Mouse (Mus musculus) lung, postnatal 25 days (tissue): ENCODE measurements at regions not wholly inside any gene's neighbourhood (a gene's known extent, or its start where the extent isn't known, plus 50 kb on each side); places are given as distances from the start of the nearest gene placed in this dataset.

Experiments
- DNase-seq: peaks from one replicate; pipeline ENCODE4 v3.0.0; 2022; ENCODE audit warnings: low spot score

DNA sequence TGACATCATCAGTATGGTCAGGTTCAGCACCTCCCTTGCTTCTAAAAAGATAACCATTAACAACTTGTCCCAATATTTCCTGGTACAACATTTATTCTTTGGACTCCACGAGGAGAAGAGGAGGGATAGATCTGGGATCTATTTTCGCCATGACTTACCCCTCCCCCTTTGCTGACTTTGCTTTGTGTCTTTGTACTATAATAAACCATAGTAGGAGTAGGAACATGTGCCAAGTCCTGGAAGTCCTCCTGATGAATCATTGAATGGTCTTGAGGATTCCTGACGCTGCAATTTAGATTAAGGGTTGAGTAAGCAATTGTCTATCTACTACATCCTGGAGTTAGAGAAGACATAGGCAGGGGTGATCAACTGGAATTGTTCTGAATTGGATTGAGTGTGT is 71.2 kb downstream of the Rbm11 start:
- DNase-seq = no peak

DNA sequence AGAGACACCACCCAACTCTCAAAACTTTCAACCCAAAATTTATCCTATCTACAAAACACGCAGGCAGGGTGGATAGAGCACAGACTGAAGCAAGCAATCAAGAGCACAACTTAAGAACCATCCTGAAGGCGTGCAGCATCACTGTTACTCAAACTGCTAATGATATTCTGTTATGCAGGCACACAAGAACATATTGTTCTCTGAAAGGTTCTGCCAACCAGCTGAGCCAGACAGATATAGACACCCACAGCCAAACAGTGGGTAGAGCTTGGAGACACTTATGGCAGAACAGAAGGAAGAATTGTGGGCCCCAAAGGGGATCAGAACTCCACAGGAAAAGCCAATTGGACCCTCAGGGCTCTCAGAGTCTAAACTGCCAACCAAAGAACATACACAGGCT is 74.9 kb downstream of the Rbm11 start:
- no peak for DNase-seq

DNA sequence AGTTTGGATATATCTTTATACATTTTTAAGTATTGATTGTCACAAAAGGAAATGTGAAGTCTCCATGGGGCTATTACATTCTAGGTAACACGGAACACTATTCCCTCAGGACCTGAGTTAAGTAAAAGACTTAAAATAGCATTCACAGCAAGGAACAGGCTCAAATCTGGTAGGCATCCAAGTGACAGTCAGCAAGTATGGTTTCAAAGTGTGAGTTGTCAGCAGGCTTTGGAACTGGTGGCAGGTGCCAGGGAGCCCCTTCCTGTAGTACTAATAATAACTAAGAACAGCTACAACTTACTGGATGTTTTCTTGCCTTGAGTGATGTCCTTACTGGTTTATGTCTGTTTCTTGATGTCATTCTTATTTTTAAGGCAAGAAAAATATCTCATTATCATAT is 79.5 kb downstream of the Rbm11 start:
- DNase-seq = no peak

DNA sequence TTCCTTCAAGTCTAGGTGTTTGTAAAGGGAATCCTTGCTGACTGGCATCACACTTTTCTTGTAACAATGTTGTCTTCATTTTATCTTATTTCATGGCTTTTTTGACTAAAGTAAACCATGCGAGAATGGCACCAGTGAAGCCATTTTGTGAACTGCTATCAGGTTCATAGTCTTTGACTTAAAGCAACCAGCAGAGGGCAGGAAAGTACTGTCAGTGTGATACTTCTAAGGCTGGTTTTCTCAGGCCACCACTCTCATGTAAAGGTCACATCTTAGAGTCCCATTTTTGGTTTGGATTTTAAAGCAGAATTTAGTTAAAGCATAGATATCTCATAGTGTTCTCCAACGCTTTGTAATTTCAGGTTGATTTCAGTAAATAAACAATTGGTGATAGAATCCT is 83.2 kb downstream of the Rbm11 start:
- DNase-seq = peak; percentile 11

DNA sequence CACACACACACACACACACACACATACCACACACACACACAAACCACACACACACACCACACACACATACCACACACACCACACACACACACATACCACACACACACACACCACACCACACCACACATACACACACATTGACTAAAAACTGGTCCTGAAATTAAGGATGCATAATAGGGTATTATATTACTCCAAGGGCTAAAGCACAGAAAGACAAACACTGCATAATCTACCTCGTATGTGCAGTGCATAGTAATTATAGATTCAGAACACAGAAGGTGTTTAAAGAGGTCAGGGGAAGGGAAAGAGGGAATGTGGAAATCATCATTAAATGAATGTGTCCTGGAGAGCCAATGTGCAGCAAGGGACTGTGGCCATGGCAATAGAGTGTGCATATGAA is 84.5 kb downstream of the Rbm11 start:
- DNase-seq = no peak
